Mouse (Mus musculus) embryonic facial prominence, embryonic 13.5 days (tissue): ENCODE data around the gene Rnf220. TPM values are rescaled to one million over a fixed set of nuclear protein-coding genes. Genes with fewer than 3 reads are reported as not detected.
A peak's percentile ranks its signal among the peaks of the same experiment; 100 is the strongest.

Experiments used
- ATAC-seq: fragments of 200-750 bp; cut with Nextera tagmentation; 2 replicates; pipeline ENCODE4 v1.8.0; 2017; ENCODE audit warnings: low read depth; ENCODE audit not compliant: insufficient number of reproducible peaks, insufficient read depth, low FRiP score, low TSS enrichment
- H3K27ac ChIP-seq: fragments of 300-500 bp; sonication (generic); 2 replicates; pipeline ENCODE4 v1.5.1; 2015; ENCODE audit warnings: moderate library complexity, mild to moderate bottlenecking, inconsistent platforms
- H3K27me3 ChIP-seq: fragments of 300-500 bp; sonication (generic); 2 replicates; pipeline ENCODE4 v1.6.1; 2015; ENCODE audit warnings: mild to moderate bottlenecking, inconsistent platforms
- H3K36me3 ChIP-seq: fragments of 300-500 bp; sonication (generic); 2 replicates; pipeline ENCODE4 v1.6.1; 2015; ENCODE audit warnings: mild to moderate bottlenecking, inconsistent platforms
- H3K4me1 ChIP-seq: fragments of 300-500 bp; sonication (generic); 2 replicates; pipeline ENCODE4 v1.6.1; 2015; ENCODE audit warnings: inconsistent platforms
- H3K4me2 ChIP-seq: fragments of 300-500 bp; sonication (generic); 2 replicates; pipeline ENCODE4 v1.6.1; 2015; ENCODE audit warnings: moderate library complexity, mild to moderate bottlenecking, inconsistent platforms
- H3K4me3 ChIP-seq: fragments of 300-500 bp; sonication (generic); 2 replicates; pipeline ENCODE4 v1.5.1; 2015; ENCODE audit warnings: mild to moderate bottlenecking, inconsistent platforms
- H3K9ac ChIP-seq: fragments of 300-500 bp; sonication (generic); 2 replicates; pipeline ENCODE4 v1.6.1; 2015; ENCODE audit warnings: mild to moderate bottlenecking, inconsistent platforms
- H3K9me3 ChIP-seq: fragments of 300-500 bp; sonication (generic); 2 replicates; pipeline ENCODE4 v1.6.1; 2016; ENCODE audit warnings: inconsistent platforms
- WGBS: fragments of 180-500 bp; shearing (Covaris S2); methylation state at CpG from one replicate; pipeline ENCODE4 v1.1.7; 2015; ENCODE audit warnings: mixed read lengths; 5-methylcytosine and 5-hydroxymethylcytosine counted together
- polyA plus RNA-seq: library from polyadenylated mRNA; unstranded; fragments of >200 nt; fragmentation: Nextera tagmentation; extraction: Ambion mirVana; gene quantifications from 2 replicates; pipeline ENCODE4 v1.2.1, GENCODE M21; 2015

The Rnf220 gene
- polyA plus RNA-seq = 86.7 and 89.9 TPM in 2 replicates

DNA sequence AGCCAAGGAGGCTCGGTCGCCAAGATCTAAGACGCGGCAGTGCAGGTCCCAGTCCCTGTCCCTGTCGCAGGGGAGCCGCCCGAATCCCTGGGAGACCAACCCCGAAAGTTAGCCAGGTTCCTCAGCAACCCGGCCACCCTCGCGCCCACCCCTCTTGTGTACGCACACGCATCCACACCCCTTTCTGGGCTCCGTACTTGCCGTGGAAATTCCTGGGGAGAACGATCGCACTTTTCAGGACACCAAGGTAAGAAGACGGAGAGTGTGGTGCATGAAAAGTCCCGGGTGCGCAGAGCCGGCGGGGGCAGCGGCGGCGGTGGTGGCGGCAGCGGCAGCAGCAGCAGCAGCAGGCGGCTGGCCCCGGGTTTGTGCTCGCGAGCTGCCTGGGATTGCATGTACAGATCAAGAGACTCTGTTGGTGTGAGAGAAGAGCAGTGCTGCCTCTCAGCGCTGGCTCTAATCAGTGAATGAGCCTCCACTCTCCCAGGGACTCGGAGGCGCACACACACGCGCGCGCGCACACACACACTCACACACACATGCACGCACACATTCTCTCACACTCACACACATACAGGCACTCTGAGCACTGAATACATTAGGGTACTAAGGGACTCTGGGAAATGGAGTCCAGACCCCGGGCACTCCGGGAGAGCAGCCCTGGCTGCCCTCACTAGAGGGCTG, at the start of gene Rnf220:
Gene Rnf220, minus strand, starts transcription at position 571 of the 684 bp plus-strand sequence.
- Histone ChIP-seq H3K4me2 (peak within 1 kb of the TSS; percentile 94), H3K4me1 (peaks cover 37% of the 10 kb centered on the region), H3K9me3 (peaks cover 2% of the 10 kb centered on the region), H3K36me3 (no peaks in the 10 kb centered on the region), H3K9ac (peak within 1 kb of the TSS; percentile 63), H3K27ac (no peak within 1 kb of the TSS), H3K27me3 (peaks cover 67% of the 10 kb centered on the region), H3K4me3 (peak within 1 kb of the TSS; percentile 51)
- under 1% methylated on average over 42 of the region's 42 CpGs for WGBS
- peak; percentile 69 for ATAC-seq

DNA sequence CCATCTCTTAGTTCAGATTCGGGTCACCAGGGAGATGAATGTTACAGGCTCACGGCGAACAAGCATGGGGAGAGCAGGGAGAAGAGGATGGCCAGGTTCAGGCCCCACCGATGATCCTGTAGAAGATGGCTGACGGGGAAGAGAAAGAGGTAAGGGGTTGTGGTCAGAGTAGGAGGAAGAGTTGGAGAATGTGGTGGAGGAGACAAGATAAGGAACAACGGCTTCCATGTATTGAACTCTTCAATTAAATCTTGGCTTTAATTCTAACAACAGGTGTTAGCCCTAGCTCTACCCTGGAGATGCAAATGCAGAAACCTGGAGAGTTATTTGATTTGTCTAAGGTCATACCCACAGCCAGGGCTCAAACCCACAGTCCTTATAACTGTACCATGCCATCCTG, 49.8 kb upstream of the Rnf220 start:
- H3K27ac ChIP-seq = no peak overlapping the region
- ATAC-seq = no peak
- H3K27me3 ChIP-seq = no peaks in the 10 kb centered on the region; the same call in 1 of the 2 replicates
- peaks cover 11% of the 10 kb centered on the region for H3K4me1 ChIP-seq
- H3K9ac ChIP-seq = no peak overlapping the region
- H3K36me3 ChIP-seq = no peaks in the 10 kb centered on the region
- H3K9me3 ChIP-seq = no peaks in the 10 kb centered on the region
- no peak overlapping the region for H3K4me3 ChIP-seq
- WGBS = 86% methylated on average over 6 of the region's 6 CpGs
- no peak overlapping the region for H3K4me2 ChIP-seq

DNA sequence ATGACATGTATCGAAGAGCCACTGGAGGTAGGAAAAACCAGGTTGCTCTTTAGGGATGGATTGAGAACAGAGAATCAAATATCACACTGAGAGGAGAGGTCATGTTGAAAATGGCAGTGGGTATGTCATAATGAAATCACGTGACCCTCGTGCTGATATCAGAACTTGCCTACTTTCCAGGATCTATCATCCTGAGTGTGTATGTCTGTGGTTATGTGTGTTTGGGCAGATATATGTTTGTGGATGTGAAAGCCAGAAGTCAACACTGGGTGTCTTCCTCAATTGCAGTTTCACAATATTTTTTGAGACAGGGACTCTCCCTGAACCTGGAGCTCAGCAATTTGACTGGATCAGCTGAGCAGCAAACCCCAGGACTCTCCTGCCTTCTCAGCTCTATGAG, 48.6 kb upstream of the Rnf220 start:
- Histone ChIP-seq H3K27ac (no peak overlapping the region), H3K4me1 (0 out of 2 replicates have a peak, but pooled peaks cover 3% of the 10 kb centered on the region), H3K27me3 (no peaks in the 10 kb centered on the region; the same call in 1 of the 2 replicates), H3K4me3 (no peak overlapping the region), H3K9ac (no peak overlapping the region), H3K36me3 (no peaks in the 10 kb centered on the region), H3K9me3 (no peaks in the 10 kb centered on the region), H3K4me2 (no peak overlapping the region)
- 86% methylated on average over 3 of the region's 3 CpGs for WGBS
- no peak for ATAC-seq

DNA sequence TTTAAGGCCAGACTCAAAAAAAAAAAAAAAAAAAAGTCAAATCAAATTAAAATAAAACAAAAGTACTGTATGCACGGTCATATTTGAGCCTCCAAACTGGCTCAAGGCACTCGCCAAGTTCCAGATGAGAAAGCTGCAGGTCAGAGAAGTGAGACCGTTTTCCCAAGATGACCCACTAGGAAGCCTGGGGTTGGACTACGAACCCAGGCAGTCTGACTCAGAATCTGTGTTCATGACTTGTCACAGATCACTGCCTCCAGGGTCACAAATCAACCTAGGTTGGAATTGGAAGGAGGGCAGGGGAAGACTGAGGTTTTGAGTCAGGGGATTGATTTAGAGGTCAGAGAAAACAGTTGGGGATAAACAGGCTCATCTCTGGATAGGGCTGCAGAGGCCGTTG, 43.7 kb upstream of the Rnf220 start:
- H3K4me1 ChIP-seq = no peaks in the 10 kb centered on the region
- H3K36me3 ChIP-seq = no peaks in the 10 kb centered on the region
- no peak for ATAC-seq
- H3K9ac ChIP-seq = no peak overlapping the region
- no peak overlapping the region for H3K4me3 ChIP-seq
- H3K27ac ChIP-seq = no peak overlapping the region
- WGBS = 73% methylated on average over 5 of the region's 5 CpGs
- H3K9me3 ChIP-seq = no peaks in the 10 kb centered on the region
- H3K27me3 ChIP-seq = no peaks in the 10 kb centered on the region; the same call in 1 of the 2 replicates
- H3K4me2 ChIP-seq = no peak overlapping the region

DNA sequence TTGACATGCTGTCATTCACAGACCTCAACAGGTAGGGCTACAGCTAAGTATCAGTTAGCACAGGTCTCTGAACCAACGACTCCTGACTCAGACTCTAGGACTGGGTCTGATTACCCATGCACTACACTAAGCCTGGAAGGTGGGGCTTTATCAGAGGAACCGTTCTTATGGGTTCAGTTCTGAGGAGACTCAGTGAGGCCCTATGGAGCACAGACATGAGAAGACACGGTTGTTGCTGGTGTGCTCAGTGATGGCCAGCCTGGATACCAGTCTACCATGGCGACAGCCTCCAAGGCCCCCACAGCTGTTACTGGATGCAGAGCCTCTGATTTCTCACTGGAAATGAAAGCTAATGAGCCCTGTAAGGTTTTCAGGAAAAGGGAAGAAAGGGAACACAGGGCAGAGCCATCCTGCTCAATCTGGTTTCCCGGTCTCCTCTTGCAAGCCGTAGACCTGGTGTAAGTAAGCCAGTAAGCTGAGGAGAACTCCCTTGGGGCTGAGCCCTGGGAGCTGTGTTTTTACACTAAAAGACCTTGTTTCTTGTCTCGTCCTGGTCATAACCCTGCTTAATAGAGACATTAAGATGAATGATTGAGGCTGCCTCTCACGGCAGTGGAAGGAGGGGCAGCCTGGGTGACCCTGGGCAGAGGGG, 42.6 kb upstream of the Rnf220 start:
- no peaks in the 10 kb centered on the region; the same call in 1 of the 2 replicates for H3K27me3 ChIP-seq
- no peaks in the 10 kb centered on the region for H3K4me1 ChIP-seq
- no peaks in the 10 kb centered on the region for H3K9me3 ChIP-seq
- H3K27ac ChIP-seq = no peak overlapping the region
- WGBS = 75% methylated on average over 8 of the region's 8 CpGs
- H3K4me3 ChIP-seq = no peak overlapping the region
- no peak for ATAC-seq
- no peak overlapping the region for H3K4me2 ChIP-seq
- no peaks in the 10 kb centered on the region for H3K36me3 ChIP-seq
- H3K9ac ChIP-seq = no peak overlapping the region

DNA sequence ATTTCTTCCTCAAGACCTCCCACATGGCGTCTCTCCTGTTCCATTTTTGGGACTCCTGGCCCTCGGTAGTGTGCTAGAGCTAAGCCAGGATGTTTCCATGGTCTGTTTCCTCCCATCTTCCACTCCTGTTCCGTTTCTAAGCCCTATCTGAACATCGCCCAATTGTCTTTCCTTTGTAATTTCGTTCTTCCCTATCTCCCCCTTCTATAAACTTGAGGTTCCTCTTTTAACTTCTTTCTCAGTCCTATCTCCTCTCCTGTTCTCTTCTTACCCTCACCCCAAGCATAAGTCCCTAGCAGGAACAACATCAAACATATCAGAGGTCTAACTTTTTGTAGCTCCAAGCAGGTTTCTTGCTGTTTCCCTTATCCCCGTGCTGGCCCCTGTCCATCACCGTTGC, 40.1 kb upstream of the Rnf220 start:
- Histone ChIP-seq H3K4me3 (no peak overlapping the region), H3K9me3 (no peaks in the 10 kb centered on the region), H3K4me2 (no peak overlapping the region), H3K27ac (no peak overlapping the region), H3K27me3 (no peaks in the 10 kb centered on the region), H3K36me3 (no peaks in the 10 kb centered on the region), H3K4me1 (no peaks in the 10 kb centered on the region), H3K9ac (no peak overlapping the region)
- no peak for ATAC-seq
- 80% methylated on average over 7 of the region's 7 CpGs for WGBS

DNA sequence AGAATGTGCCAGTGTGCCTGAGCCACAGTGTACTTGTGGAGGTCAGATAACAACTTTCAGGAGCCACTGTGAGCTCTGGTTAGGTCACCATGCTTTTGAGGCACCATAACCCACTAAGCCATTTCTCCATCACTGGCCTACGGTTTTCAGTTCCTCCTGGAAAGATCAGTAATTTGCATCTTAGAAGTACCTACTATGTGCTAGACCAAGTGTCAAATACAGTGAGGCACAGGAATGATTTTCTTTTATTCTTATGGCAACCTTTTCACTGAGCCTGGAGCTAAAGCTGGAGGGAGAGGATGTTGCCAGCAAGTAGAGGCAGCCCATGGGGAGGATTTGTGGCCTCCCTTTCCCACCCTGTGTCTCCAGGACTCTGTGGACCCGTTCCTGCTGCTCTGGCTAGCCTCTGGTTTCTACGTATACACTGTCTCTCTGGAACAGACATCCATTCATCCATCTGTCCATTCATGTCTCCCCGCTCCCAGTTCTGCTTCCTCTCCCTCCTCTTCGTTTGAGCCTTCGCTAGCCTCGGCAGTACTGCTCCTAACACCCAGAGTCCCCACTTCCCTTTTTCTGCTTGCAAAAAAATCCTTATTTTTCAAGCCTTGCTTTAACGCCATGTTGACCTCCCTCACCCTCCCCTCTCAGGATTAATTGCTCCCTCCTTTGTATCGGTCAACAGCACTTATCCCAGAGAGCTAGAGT, 38.8 kb upstream of the Rnf220 start:
- Histone ChIP-seq H3K9ac (no peak overlapping the region), H3K4me1 (no peaks in the 10 kb centered on the region), H3K36me3 (no peaks in the 10 kb centered on the region), H3K9me3 (no peaks in the 10 kb centered on the region), H3K27me3 (no peaks in the 10 kb centered on the region), H3K4me2 (no peak overlapping the region), H3K4me3 (no peak overlapping the region), H3K27ac (no peak overlapping the region)
- WGBS = 48% methylated on average over 9 of the region's 9 CpGs
- ATAC-seq = no peak

DNA sequence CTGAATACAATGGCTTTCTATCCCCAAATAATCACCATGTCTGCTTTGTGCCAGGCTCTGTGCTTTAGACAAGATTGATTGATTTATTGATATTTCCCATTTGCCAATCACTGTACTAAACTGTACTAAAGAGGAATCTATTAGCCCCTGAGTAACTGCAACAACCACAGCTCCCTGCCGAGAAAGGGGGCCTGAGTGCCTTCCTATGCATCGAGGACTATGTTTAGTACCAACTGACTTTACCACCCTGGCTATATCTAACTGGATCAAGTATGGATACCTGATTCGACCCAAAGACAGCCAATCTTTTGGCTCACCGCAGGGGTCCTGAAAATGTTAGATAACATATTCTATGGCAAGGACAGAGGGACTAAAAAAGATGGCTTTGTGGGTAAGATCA, 33.0 kb upstream of the Rnf220 start:
- no peak for ATAC-seq
- H3K27me3 ChIP-seq = no peaks in the 10 kb centered on the region; the same call in none of the 2 replicates
- H3K4me2 ChIP-seq = no peak overlapping the region
- H3K4me1 ChIP-seq = no peaks in the 10 kb centered on the region
- H3K36me3 ChIP-seq = no peaks in the 10 kb centered on the region
- no peak overlapping the region for H3K4me3 ChIP-seq
- H3K9ac ChIP-seq = no peak overlapping the region
- no peak overlapping the region for H3K27ac ChIP-seq
- no peaks in the 10 kb centered on the region for H3K9me3 ChIP-seq
- 78% methylated on average over 4 of the region's 4 CpGs for WGBS

DNA sequence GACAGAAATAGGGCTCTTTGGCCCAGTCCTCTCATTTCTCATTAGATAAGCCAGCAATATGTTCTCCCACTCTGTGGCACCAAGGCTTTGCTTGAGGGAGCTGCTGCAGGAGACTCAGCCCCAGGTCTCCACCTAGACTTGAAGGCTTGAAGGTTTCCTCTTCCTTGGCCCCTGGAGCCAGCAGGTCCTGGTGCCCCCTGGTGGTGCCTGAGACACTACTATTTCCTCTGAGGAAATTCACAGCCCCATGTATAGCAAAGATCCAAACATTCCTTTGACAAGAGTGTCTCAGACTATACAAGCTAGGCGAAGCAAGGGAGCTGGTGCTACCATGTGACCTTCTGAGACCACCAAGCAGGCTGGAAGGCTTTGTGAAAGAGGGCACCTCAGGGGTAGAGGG, 31.1 kb upstream of the Rnf220 start:
- no peaks in the 10 kb centered on the region for H3K4me1 ChIP-seq
- no peaks in the 10 kb centered on the region for H3K36me3 ChIP-seq
- H3K27ac ChIP-seq = no peak overlapping the region
- H3K4me2 ChIP-seq = no peak overlapping the region
- no peak for ATAC-seq
- no peak overlapping the region for H3K9ac ChIP-seq
- 11% methylated on average over 1 of the region's 1 CpGs for WGBS
- no peaks in the 10 kb centered on the region; the same call in none of the 2 replicates for H3K27me3 ChIP-seq
- H3K9me3 ChIP-seq = no peaks in the 10 kb centered on the region
- H3K4me3 ChIP-seq = no peak overlapping the region

DNA sequence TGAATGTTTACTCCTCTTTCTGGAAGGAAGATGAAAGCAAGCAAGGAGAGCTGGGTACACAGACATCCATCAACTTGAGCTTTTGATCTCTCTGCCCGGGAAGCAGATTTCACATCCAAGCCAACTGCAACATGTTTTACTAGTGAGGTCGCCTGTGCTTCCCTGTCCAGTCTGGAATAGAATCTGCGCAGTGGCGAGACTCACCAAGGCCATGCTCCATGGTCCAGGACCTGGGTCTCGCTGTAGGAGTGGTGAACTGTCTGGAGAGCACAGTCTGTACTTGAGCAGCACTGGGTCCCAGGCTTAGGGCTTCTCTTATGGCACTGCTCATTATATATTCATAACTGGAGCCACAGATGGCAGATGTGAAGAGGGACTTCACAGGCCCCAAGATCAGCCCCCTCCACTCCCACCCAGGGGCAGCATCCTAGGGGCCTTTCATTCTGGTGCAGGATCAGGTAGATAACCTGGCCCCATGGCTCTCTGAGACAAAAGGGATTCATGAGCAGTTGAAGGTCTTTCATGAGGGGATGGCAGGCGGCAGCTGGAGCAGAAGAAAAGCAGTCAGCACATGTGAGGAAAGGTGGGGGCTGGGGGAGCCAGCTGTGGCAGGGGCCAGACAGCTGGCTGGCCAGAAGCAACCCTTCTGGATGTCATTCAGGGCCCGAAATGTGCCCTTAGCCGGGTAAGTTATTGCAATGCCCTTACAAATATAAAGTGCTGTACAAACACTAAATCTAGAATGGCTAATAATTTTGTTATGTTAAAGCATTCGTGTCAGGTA, 30.5 kb upstream of the Rnf220 start:
- 65% methylated on average over 9 of the region's 9 CpGs for WGBS

DNA sequence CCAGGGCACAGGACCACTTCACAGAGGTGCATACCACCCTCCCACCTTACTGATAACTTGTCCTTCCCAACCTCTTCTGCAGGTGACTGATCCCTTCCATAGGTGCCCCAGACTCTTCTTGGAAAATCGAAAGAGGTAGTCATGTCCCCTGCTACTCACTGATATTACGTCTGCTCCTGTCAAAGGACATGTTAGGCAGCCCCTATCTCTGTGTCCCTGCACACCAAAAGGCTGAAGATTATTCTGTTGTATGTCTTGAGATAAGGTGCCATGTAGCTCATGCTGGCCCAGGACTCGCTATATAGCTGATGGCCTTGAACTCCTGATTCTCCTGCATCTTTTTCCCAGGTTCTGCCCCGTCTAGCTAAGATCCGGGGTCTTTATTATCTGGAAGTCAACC, 29.1 kb upstream of the Rnf220 start:
- no peaks in the 10 kb centered on the region for H3K36me3 ChIP-seq
- H3K4me2 ChIP-seq = no peak overlapping the region
- no peaks in the 10 kb centered on the region for H3K9me3 ChIP-seq
- H3K27me3 ChIP-seq = no peaks in the 10 kb centered on the region; the same call in none of the 2 replicates
- no peak for ATAC-seq
- 91% methylated on average over 5 of the region's 5 CpGs for WGBS
- H3K9ac ChIP-seq = no peak overlapping the region
- H3K4me1 ChIP-seq = no peaks in the 10 kb centered on the region
- H3K27ac ChIP-seq = no peak overlapping the region
- H3K4me3 ChIP-seq = no peak overlapping the region

More for the DNA sequence above, 30.5 kb upstream of the Rnf220 start:
- Histone ChIP-seq H3K4me1 (no peaks in the 10 kb centered on the region), H3K36me3 (no peaks in the 10 kb centered on the region), H3K27ac (no peak overlapping the region), H3K9me3 (no peaks in the 10 kb centered on the region), H3K9ac (no peak overlapping the region), H3K4me3 (no peak overlapping the region), H3K4me2 (no peak overlapping the region), H3K27me3 (no peaks in the 10 kb centered on the region; the same call in none of the 2 replicates)
- no peak for ATAC-seq
